Mouse (Mus musculus): Measurements from ENCODE around the gene Fbxl14.

DNA sequence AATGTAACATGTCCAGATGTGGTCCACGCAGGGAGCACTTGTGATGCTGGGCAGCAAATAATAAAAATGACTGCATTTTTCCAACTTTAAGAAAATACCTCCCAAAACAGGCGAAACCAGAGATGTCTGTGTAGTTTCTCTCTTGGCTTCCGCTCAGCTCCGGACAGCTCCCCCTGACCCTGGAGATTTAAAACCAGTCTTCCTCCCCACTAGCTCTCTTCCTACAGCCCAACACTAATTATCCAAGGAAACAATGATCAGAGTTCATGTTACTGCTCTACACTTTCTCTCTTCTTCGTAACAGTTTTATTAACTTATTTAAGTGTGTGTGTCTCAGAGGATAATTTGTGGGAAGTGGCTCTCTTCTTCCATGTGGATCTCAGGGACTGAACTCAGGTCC lies 19.1 kb upstream of the Fbxl14 start:
- TF ChIP-seq CTCF (IDR thresholded peaks at IDR 0.05; ENCODE audit: low read depth) (no peak), EP300 (IDR thresholded peaks at IDR 0.05; ENCODE audit: low read depth) (no peak)
